ENCODE assay signal across 9 mouse cellular contexts in genomic region chr13:43579740-43580139, GRCm38 (mm10). TPM values are rescaled to one million over a fixed set of nuclear protein-coding genes. Genes with fewer than 3 reads are reported as not detected.
DNase-seq lines count a peak whose midpoint lies in the region; ATAC-seq and TF ChIP-seq lines count a peak whose summit lies in the region.
"Had no signal": no experiment of that assay in that cellular context is flagged by ENCODE, and none has a peak within 500 bp of the region (broad histone marks: within the 10 kb centered on the region; RNA-seq: fewer than 3 reads in every experiment).

No protein-coding gene starts in this region.

- H3K4me1 ChIP-seq in lung, embryonic 16.5 days (replicated peaks; ENCODE audit: control insufficient read depth, insufficient read depth, low read length) = no peaks in the 10 kb centered on the region
- no peaks in the 10 kb centered on the region for H3K4me1 ChIP-seq in stomach, postnatal 0 days (replicated peaks; ENCODE audit: control insufficient read depth, insufficient read depth)

- H3K27ac ChIP-seq in lung, embryonic 16.5 days (ENCODE audit: low read length) = no peak overlapping the region
- no peak overlapping the region for H3K27ac ChIP-seq in stomach, postnatal 0 days (replicated peaks)
- H3K27ac ChIP-seq: macrophage had no signal

- no peak overlapping the region for H3K9ac ChIP-seq in lung, embryonic 16.5 days (ENCODE audit: low read length)
- H3K9ac ChIP-seq in stomach, postnatal 0 days (ENCODE audit: low read length) = no peak overlapping the region

- DNase-seq in gastrocnemius, adult 18-20 months (ENCODE audit: low spot score) = peak; percentile 59
- DNase-seq in gastrocnemius, adult 8-10 months (ENCODE audit: low spot score in 2 of 2) = no peak
- DNase-seq in 3134 (ENCODE audit: extremely low read depth, insufficient read length, low spot score) (peak; percentile 27), ZHBTc4 (ENCODE audit: low read depth, low spot score) (peak; percentile 83)
- peak; percentile 74 for DNase-seq in embryo, embryonic 11 days
- DNase-seq in heart, postnatal 4 days = peak; percentile 71
- DNase-seq in stomach, postnatal 0 days (ENCODE audit: low spot score) = peak; percentile 62

- 0 out of 2 replicates have a peak, but pooled peaks have one; percentile 49 for ATAC-seq in lung, embryonic 16.5 days (ENCODE audit: low read depth)
- peak; percentile 63; the same call in 1 of the 2 replicates for ATAC-seq in stomach, postnatal 0 days (ENCODE audit: low FRiP score, low TSS enrichment)

- H3K4me3 ChIP-seq in lung, embryonic 16.5 days (ENCODE audit: low read length) = no peak overlapping the region
- no peak overlapping the region for H3K4me3 ChIP-seq in stomach, postnatal 0 days (ENCODE audit: low read depth, low read length)

- TF ChIP-seq CTCF in stomach, postnatal 0 days (IDR thresholded peaks at IDR 0.05; ENCODE audit: low read depth) = peak; percentile 81

- 25% methylated on average over 18 of the region's 18 CpGs for WGBS in lung, embryonic 16.5 days
- WGBS in stomach, postnatal 0 days = 20% methylated on average over 18 of the region's 18 CpGs

- H3K27me3 ChIP-seq in lung, embryonic 16.5 days (ENCODE audit: control insufficient read depth, insufficient read depth, low read depth, low read length) = no peaks in the 10 kb centered on the region
- no peaks in the 10 kb centered on the region for H3K27me3 ChIP-seq in stomach, postnatal 0 days (ENCODE audit: control insufficient read depth, insufficient read depth, low read length)

- no peak for TF ChIP-seq EP300 in stomach, postnatal 0 days (optimal IDR thresholded peaks at IDR 0.05)

- no peaks in the 10 kb centered on the region for H3K9me3 ChIP-seq in lung, embryonic 16.5 days (ENCODE audit: control insufficient read depth, low read length)
- H3K9me3 ChIP-seq in stomach, postnatal 0 days (ENCODE audit: control insufficient read depth, low read length) = no peaks in the 10 kb centered on the region

- no peaks in the 10 kb centered on the region for H3K36me3 ChIP-seq in lung, embryonic 16.5 days (ENCODE audit: control insufficient read depth, insufficient read depth, low read length)
- H3K36me3 ChIP-seq in stomach, postnatal 0 days (ENCODE audit: control insufficient read depth, insufficient read depth, low read length) = no peaks in the 10 kb centered on the region

- 0 out of 2 replicates have a peak overlapping the region, but pooled peaks have one; percentile 6 for H3K4me2 ChIP-seq in lung, embryonic 16.5 days (ENCODE audit: low read depth, low read length)
- H3K4me2 ChIP-seq in stomach, postnatal 0 days (replicated peaks; ENCODE audit: low read depth) = no peak overlapping the region

RNA-seq across cellular contexts. Expression of gene Mcur1, which starts 19.7 kb away (rescaled TPM):
- total RNA-seq in gastrocnemius, adult 18-20 months (2021) = 10 to 100 TPM; 30.3 to 31.7 TPM
- 10 to 100 TPM; 25.5 to 34.6 (median 30.2) TPM for total RNA-seq in gastrocnemius, adult 8-10 months (2022)
- 10 to 100 TPM; 34.6 to 36.9 TPM for total RNA-seq in heart, postnatal 4 days (2021)
- polyA plus RNA-seq in lung, embryonic 16.5 days (2015; fragmentation: Nextera tagmentation; extraction: Ambion mirVana) = 15.9 and 16.4 TPM in 2 replicates
- 15.6 and 18.5 TPM in 2 replicates for polyA plus RNA-seq in stomach, postnatal 0 days (2015; fragmentation: Nextera tagmentation; extraction: Ambion mirVana)

RNA-seq across cellular contexts. Expression of gene Rnf182, which starts 35.8 kb away (rescaled TPM):
- not detected for total RNA-seq in gastrocnemius, adult 18-20 months (2021)
- total RNA-seq in gastrocnemius, adult 8-10 months (2022) = under 1 TPM in 2 of 4 experiments, not detected in 2; 0.10 to 0.11 TPM
- under 1 TPM; 0.36 to 0.50 TPM for total RNA-seq in heart, postnatal 4 days (2021)
- polyA plus RNA-seq in lung, embryonic 16.5 days (2015; fragmentation: Nextera tagmentation; extraction: Ambion mirVana) = 3.6 and 4.3 TPM in 2 replicates
- 0.33 and 0.38 TPM in 2 replicates for polyA plus RNA-seq in stomach, postnatal 0 days (2015; fragmentation: Nextera tagmentation; extraction: Ambion mirVana)
- polyA plus RNA-seq: macrophage had no signal

Comparison
In these comparisons a context has a peak if more than half of its experiments do, and no peak if none do; other contexts are left out.
1. DNase-seq: peak in gastrocnemius, adult 18-20 months (single experiment), 3134 (single experiment), ZHBTc4 (single experiment), embryo, embryonic 11 days (single experiment), heart, postnatal 4 days (single experiment) and stomach, postnatal 0 days (single experiment); none in gastrocnemius, adult 8-10 months (0 of 2).